Mouse (Mus musculus) heart, adult 2 months (tissue): ENCODE data around the gene Slc35b1.

Experiments used
- CTCF ChIP-seq: fragments of 200-600 bp; IDR thresholded peaks from 2 replicates; pipeline ENCODE4 v1.8.1; 2022; ENCODE audit warnings: antibody characterized with exemption, mild to moderate bottlenecking, moderate library complexity
- EP300 ChIP-seq: fragments of 200-500 bp; IDR thresholded peaks from 2 replicates; pipeline ENCODE4 v1.6.1; 2011; ENCODE audit warnings: low read depth, low read length, control low read depth; ENCODE audit not compliant: insufficient read depth

DNA sequence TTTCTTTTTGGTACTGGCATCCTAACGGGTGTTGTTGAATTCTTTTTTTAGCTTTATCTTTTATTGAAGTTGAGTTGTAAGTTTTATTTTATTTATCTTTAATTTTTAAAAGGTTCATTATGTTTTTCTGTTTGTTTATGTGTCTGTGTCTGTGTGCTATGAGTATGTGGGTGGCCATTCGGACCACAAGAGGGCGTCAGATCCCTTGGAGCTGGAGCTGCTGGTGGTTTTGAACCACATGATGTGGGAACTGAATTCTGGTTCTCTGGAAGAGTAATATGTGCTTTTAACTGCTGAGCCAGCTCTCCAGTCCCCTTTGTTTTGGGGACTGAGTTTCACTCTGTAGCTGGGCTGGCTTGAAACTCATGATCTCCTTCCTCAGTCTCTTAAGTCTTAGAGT lies 39.0 kb downstream of the Slc35b1 start:
- TF ChIP-seq CTCF = peak; percentile 48
- TF ChIP-seq EP300 = no peak
